Comparison of ENCODE assay signal across 23 mouse cellular contexts in genomic region chr9:120986255-120986654, GRCm38 (mm10). TPM values are rescaled to one million over a fixed set of nuclear protein-coding genes. Genes with fewer than 3 reads are reported as not detected.
DNase-seq lines count a peak whose midpoint lies in the region; ATAC-seq and TF ChIP-seq lines count a peak whose summit lies in the region.
"Had no signal": no experiment of that assay in that cellular context is flagged by ENCODE, and none has a peak within 500 bp of the region (broad histone marks: within the 10 kb centered on the region; RNA-seq: fewer than 3 reads in every experiment).

No protein-coding gene starts in this region.

- ATAC-seq in liver, postnatal 0 days, result no peak
- no peak for ATAC-seq in intestine, postnatal 0 days
- ATAC-seq: activated CD4-positive, CD25-positive, alpha-beta regulatory T cell, adult 4 months; CD4-positive, CD25-positive, alpha-beta regulatory T cell, adult 4 months; forebrain, embryonic 13.5 days; Patski had no signal

- no peaks in the 10 kb centered on the region for H3K36me3 ChIP-seq in liver, adult 2 months (ENCODE audit: control insufficient read depth, insufficient read depth, low read length)
- no peaks in the 10 kb centered on the region for H3K36me3 ChIP-seq in liver, postnatal 0 days (replicated peaks; ENCODE audit: insufficient read depth, low read length)
- no peaks in the 10 kb centered on the region; the same call in 1 of the 2 replicates for H3K36me3 ChIP-seq in intestine, postnatal 0 days (ENCODE audit: control insufficient read depth, insufficient read depth)
- H3K36me3 ChIP-seq: embryonic facial prominence, embryonic 12.5 days; G1E had no signal

- no peak overlapping the region for H3K9ac ChIP-seq in liver, adult 2 months (ENCODE audit: low read depth, low read length)
- no peak overlapping the region for H3K9ac ChIP-seq in liver, postnatal 0 days (replicated peaks)
- H3K9ac ChIP-seq in intestine, postnatal 0 days (ENCODE audit: low read depth, low read length), result no peak overlapping the region
- H3K9ac ChIP-seq: embryonic facial prominence, embryonic 12.5 days; forebrain, embryonic 13.5 days had no signal

- peak; percentile 82 for DNase-seq in heart, adult 11 months
- no peak for DNase-seq in heart, postnatal 4 days
- no peak for DNase-seq in liver, adult 2 months (ENCODE audit: extremely low read depth, low read depth, low spot score)
- no peak for DNase-seq in liver, postnatal 0 days
- no peak for DNase-seq in left cerebral cortex, adult 9 months (ENCODE audit: low spot score in 2 of 2)
- no peak for DNase-seq in right cerebral cortex, postnatal 4 days
- DNase-seq: adrenal gland, adult 8-10 months; adrenal gland, postnatal 14 days; B cell, adult 2 months; cerebellum, adult 11-12 months; cerebellum, adult 2 months; cerebellum, adult 9-10 months; cerebellum, postnatal 10 days; cerebellum, postnatal 25 days had no signal

- no peaks in the 10 kb centered on the region for H3K79me2 ChIP-seq in liver, adult 2 months (ENCODE audit: control insufficient read depth, insufficient read depth, low read length)

- no peak for TF ChIP-seq EP300 in liver, postnatal 0 days (IDR thresholded peaks at IDR 0.05; ENCODE audit: low read depth)

- H3K4me2 ChIP-seq in liver, postnatal 0 days (ENCODE audit: low read depth, low read length), result no peak overlapping the region
- H3K4me2 ChIP-seq in intestine, postnatal 0 days (replicated peaks; ENCODE audit: low read depth), result no peak overlapping the region
- H3K4me2 ChIP-seq: embryonic facial prominence, embryonic 12.5 days; forebrain, embryonic 13.5 days had no signal

- H3K4me3 ChIP-seq in liver, adult 2 months (ENCODE audit: insufficient read depth, low read depth, low read length), result no peak overlapping the region
- no peak overlapping the region for H3K4me3 ChIP-seq in liver, postnatal 0 days (ENCODE audit: low read depth, low read length)
- H3K4me3 ChIP-seq in intestine, postnatal 0 days (ENCODE audit: low read depth, low read length), result no peak overlapping the region
- H3K4me3 ChIP-seq: embryonic facial prominence, embryonic 10.5 days; embryonic facial prominence, embryonic 12.5 days; forebrain, embryonic 13.5 days had no signal

- peaks cover 15% of the 10 kb centered on the region for H3K4me1 ChIP-seq in liver, adult 2 months (ENCODE audit: control insufficient read depth, insufficient read depth, low read length)
- H3K4me1 ChIP-seq in liver, postnatal 0 days (ENCODE audit: insufficient read depth), result 0 out of 2 replicates have a peak, but pooled peaks cover 3% of the 10 kb centered on the region
- peaks cover 12% of the 10 kb centered on the region for H3K4me1 ChIP-seq in intestine, postnatal 0 days (replicated peaks; ENCODE audit: control insufficient read depth, insufficient read depth, low read length)

- whole genome bisulfite sequencing in liver, adult 2 months, result 89% methylated on average over 3 of the region's 3 CpGs
- 73% methylated on average over 3 of the region's 3 CpGs for WGBS in liver, postnatal 0 days (ENCODE audit: insufficient replicate concordance)
- WGBS in intestine, postnatal 0 days, result 61% methylated on average over 3 of the region's 3 CpGs

- peak overlapping the region; percentile 40 for H3K27ac ChIP-seq in liver, adult 2 months (replicated peaks; ENCODE audit: insufficient read depth, low read depth, low read length)
- no peak overlapping the region for H3K27ac ChIP-seq in liver, postnatal 0 days (ENCODE audit: low read depth)
- H3K27ac ChIP-seq in intestine, postnatal 0 days (ENCODE audit: low read depth, low read length), result peak overlapping the region; percentile 83
- H3K27ac ChIP-seq: embryonic facial prominence, embryonic 10.5 days; embryonic facial prominence, embryonic 12.5 days; forebrain, embryonic 13.5 days had no signal

- H3K9me3 ChIP-seq in liver, postnatal 0 days (ENCODE audit: low read length), result no peaks in the 10 kb centered on the region
- H3K9me3 ChIP-seq in intestine, postnatal 0 days (ENCODE audit: control insufficient read depth), result no peaks in the 10 kb centered on the region
- H3K9me3 ChIP-seq: embryonic facial prominence, embryonic 10.5 days; embryonic facial prominence, embryonic 12.5 days; forebrain, embryonic 13.5 days; G1E had no signal

- TF ChIP-seq POLR2A in liver, adult 2 months (IDR thresholded peaks at IDR 0.05; ENCODE audit: extremely low read depth, insufficient read depth, low read length), result no peak

- no peaks in the 10 kb centered on the region for H3K27me3 ChIP-seq in liver, adult 2 months (ENCODE audit: control insufficient read depth, insufficient read depth, low read length)
- H3K27me3 ChIP-seq in liver, postnatal 0 days (ENCODE audit: insufficient read depth, low read length), result no peaks in the 10 kb centered on the region
- no peaks in the 10 kb centered on the region for H3K27me3 ChIP-seq in intestine, postnatal 0 days (replicated peaks; ENCODE audit: control insufficient read depth, insufficient read depth, low read length)
- H3K27me3 ChIP-seq: CH12.LX; embryonic facial prominence, embryonic 12.5 days; forebrain, embryonic 13.5 days; Patski had no signal

- TF ChIP-seq CTCF in liver, adult 2 months (IDR thresholded peaks at IDR 0.05; ENCODE audit: low read depth, low read length), result no peak
- no peak for TF ChIP-seq CTCF in liver, postnatal 0 days (IDR thresholded peaks at IDR 0.05; ENCODE audit: low read depth)
- TF ChIP-seq CTCF in intestine, postnatal 0 days (IDR thresholded peaks at IDR 0.05; ENCODE audit: low read depth), result no peak

RNA-seq across cellular contexts. Expression of gene Ctnnb1, which starts 57.2 kb away (rescaled TPM):
- total RNA-seq in heart, postnatal 4 days (2021), result 100 to 1,000 TPM; 632 to 676 TPM
- 278 and 319 TPM in 2 replicates for total RNA-seq in liver, adult 2 months (2014; rRNA removed)
- 34.3 and 41.4 TPM in 2 replicates for polyA plus RNA-seq in liver, adult 2 months (2012; rRNA removed)
- polyA plus RNA-seq in liver, postnatal 0 days (2015; fragmentation: Nextera tagmentation; extraction: Ambion mirVana), result 66.5 and 72.7 TPM in 2 replicates
- 363 and 364 TPM in 2 replicates for polyA plus RNA-seq in intestine, postnatal 0 days (2015; fragmentation: Nextera tagmentation; extraction: Ambion mirVana)
